Mouse (Mus musculus) thymus, postnatal 25 days (tissue): ENCODE measurements around the gene Maml2.

Experiments
- DNase-seq: peaks from one replicate; pipeline ENCODE4 v3.0.0; 2022

Gene Maml2

GRCm38 (mm10) chr9:13581184-13581583, 283.4 kb downstream of the Maml2 start:
- DNase-seq = no peak

- DNase-seq = no peak
Observed at GRCm38 (mm10) chr9:13583952-13584351, 286.2 kb downstream of the Maml2 start.

GRCm38 (mm10) chr9:13584435-13584834, 286.7 kb downstream of the Maml2 start:
- DNase-seq = no peak

GRCm38 (mm10) chr9:13587085-13587933, 289.6 kb downstream of the Maml2 start:
- DNase-seq = no peak

GRCm38 (mm10) chr9:13588786-13589185, 291.0 kb downstream of the Maml2 start:
- no peak for DNase-seq

GRCm38 (mm10) chr9:13592701-13593100, 294.9 kb downstream of the Maml2 start:
- DNase-seq = no peak

GRCm38 (mm10) chr9:13597736-13598135, 300.0 kb downstream of the Maml2 start:
- no peak for DNase-seq

- no peak for DNase-seq
Observed at GRCm38 (mm10) chr9:13598596-13599333, 301.0 kb downstream of the Maml2 start.

- no peak for DNase-seq
Observed at GRCm38 (mm10) chr9:13599334-13599614, 301.5 kb downstream of the Maml2 start.

- no peak for DNase-seq
Observed at GRCm38 (mm10) chr9:13599800-13600199, 302.0 kb downstream of the Maml2 start.

- DNase-seq = no peak
Observed at GRCm38 (mm10) chr9:13601729-13602128, 304.0 kb downstream of the Maml2 start.

GRCm38 (mm10) chr9:13603533-13604143, 305.9 kb downstream of the Maml2 start:
- DNase-seq = no peak

- DNase-seq = no peak
Observed at GRCm38 (mm10) chr9:13607609-13608185, 309.9 kb downstream of the Maml2 start.

GRCm38 (mm10) chr9:13608532-13609071, 310.8 kb downstream of the Maml2 start:
- DNase-seq = no peak

- DNase-seq = no peak
Observed at GRCm38 (mm10) chr9:13611561-13611960, 313.8 kb downstream of the Maml2 start.

- DNase-seq = no peak
Observed at GRCm38 (mm10) chr9:13612371-13612770, 314.6 kb downstream of the Maml2 start.

GRCm38 (mm10) chr9:13613325-13614268, 315.8 kb downstream of the Maml2 start:
- DNase-seq = no peak

- DNase-seq = no peak
Observed at GRCm38 (mm10) chr9:13616383-13617009, 318.7 kb downstream of the Maml2 start.

- no peak for DNase-seq
Observed at GRCm38 (mm10) chr9:13620794-13621193, 323.0 kb downstream of the Maml2 start.

- DNase-seq = no peak
Observed at GRCm38 (mm10) chr9:13621941-13622340, 324.2 kb downstream of the Maml2 start.

GRCm38 (mm10) chr9:13622426-13622825, 324.7 kb downstream of the Maml2 start:
- DNase-seq = no peak
